Mouse (Mus musculus): Measurements from ENCODE around the gene Rac2.

The Rac2 gene

DNA sequence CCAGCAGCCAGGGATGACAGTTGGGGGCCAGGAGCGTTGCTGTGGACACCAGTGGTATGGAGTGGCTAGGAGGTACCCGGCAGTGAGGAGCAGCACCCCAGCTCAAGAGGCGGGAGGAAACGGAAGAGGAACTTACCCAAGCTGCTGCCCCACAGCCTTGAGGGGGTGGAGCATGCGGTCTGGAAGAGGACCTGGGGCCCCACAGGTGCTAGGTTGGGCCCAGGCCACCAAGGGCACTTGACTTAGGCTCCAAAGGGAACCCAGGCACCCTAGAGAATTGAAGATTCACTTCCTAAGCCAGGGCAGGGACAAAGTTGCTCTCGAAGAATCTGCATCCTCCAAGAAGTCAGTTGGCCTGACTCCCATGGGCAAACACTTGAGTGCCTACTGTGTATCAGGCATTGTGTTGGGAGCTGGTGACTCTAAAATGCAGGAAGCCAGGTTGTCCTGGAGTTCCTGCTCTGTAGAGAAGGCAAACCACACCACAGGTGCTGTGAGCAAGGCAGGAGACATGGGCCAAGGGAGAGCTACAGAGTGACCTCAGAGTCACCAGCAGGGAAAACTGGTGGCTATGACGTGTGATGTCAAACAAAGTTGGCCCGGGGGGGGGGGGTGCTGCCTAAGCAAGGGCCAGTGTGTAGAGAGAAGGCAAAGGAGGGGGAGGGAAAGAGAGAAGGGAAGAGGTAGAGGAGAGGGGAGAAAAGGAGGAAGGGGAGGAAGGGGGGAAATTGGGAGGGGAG lies at the start of gene Rac2:
Gene Rac2, minus strand, starts transcription at position 126 of the 740 bp plus-strand sequence.
- DNase-seq, result no peak

DNA sequence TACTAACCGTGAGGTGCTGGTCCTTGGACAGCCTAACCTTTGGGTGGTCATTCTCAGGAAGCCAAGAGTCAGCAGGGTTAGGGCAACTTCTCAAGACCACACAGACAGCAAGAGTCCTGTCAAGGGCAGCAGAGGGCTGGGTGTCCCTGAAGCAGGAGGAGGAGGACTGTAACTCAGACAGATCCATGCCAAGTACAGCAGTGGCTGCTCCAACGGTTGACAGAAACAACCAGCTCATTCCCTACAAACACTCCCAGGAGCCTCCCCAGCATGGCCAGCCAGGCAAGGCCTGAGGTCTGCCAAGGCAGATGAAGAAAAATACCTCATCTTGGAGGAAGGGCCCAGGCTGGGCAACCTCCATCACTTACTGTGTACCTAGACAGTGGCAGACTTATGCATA lies 44.4 kb upstream of the Rac2 start:
- no peak for DNase-seq

DNA sequence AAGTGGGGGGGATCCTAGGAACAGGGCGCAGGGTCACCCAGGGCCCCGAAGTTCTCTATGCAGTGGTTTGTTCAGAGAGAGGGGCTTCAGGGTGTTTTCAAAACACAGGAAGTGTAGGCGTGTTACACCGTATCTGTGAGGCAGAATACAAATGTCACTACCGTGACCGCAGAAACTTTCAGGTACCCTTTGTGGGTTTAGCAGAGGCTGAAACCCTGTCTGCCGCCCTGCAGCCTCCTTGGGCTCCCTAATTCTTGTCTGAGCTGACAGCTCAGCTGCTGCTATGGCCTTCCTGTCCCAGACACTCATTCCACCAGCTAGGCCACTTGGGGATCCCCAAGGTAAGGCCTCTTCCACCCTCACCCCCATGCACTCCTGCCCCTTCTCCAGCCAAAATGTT lies 42.0 kb upstream of the Rac2 start:
- no peak for DNase-seq

DNA sequence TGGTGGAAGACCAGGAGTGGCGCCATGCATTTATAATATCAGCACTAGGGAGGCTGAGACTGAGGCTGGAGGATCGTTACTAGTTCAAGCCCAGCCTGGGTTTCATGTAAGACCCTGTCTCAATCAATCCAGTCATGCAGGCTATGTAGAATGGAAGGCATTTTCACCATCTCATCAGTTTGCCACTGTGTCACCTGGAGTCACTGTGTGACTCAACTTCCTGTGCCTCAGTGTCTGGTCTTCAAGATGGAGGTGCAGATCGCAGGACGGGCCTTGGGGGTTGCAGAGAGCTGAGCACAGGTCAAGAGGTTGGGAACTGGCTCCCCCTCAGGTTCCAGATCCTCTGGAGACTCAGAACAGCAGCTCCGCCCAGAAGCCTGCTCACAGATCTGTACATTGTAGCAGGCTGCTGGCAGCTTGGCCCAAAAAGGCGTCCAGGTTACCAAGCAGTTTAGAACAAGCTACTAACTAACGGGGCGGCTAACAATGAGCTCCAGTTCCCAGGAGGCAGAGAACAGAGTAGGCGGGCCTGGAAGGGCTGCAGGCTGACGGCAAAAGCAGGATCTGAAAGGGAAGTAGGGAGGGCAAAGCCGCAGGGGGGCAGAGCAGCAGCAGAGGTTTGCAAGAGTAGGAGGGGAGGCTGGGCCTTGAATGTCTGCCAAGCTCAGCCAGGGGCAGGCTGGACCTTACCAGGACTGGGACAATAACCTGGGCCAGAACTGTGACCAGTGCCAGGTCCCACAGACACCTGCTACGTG lies 38.3 kb upstream of the Rac2 start:
- no peak for DNase-seq

DNA sequence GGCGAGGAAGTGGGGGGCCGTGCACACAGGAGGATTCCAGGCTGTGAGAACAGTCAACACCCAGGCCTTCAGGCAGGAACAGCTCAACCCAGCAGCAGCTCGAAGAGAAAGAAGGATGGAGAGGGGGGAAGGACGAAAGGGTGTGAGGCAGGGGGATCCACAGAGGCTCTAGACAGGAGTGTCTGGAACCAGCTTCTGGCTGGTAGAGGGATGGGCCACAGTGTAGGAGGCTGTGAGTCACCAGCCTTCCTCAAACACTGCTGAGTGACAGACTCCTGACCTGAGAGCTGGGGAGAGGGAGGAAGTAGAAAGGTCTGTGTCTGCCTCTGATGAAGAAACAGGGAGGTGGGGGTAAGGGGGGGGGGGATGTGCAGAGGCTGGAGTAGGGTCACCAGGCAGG lies 34.9 kb upstream of the Rac2 start:
- DNase-seq, result no peak

DNA sequence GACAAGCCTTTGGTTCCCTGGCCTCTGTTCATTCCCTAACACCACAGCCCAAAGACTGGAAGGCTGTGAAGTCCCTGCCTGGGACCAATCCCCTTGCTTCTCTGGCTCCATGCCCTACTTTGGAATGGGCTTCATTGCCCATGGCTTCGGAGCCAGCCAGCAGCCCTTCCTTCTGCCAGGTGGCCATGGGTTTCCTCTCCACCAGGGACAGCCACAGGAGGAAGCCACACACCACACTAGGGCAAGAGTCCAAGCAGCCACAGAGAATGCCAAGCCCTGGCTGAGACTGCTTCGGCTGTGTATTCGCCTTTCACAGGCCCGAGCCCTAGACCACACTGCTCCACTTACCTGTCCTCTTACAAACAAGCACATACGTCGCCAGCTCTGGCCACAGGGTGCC lies 33.5 kb upstream of the Rac2 start:
- DNase-seq, result peak; percentile 82

DNA sequence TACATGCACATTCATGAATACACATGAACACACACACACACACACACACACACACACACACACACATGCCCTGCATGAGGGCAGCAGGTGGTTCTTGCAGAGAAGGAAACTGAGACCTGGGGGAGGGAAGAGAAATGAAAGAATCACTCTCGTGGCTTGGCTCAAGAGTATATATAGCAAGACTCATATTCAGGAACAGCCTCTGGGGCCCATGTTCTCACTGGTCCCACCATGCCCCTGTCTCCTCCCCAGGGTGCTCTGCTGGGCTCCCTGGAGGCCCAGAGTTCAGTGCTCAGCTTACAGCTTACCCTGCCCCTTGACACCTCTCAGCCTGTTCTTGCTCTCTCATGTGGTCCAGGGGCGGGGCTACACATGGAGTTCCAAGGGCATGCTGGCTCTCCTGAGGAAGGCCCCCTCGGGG lies 32.8 kb upstream of the Rac2 start:
- no peak for DNase-seq

DNA sequence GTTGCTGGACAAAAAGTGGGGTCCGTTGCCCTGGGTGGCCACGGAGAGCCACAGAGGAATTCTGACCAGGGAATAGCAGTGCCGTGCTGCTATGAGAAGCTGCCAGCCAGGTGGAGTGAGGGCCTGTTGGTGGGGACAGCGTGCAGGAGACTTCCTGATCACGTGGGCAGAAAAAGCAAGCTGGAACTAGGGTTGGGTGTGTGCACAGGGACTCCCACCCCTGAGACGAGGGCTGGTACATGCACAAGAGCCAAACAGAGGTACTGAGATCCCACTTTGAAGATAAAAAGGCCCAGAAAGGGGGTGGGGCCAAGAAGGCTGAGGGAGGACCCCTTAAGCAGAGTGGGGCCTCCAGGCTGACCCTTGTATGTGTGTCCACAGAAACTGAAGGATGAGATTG lies 31.7 kb upstream of the Rac2 start:
- no peak for DNase-seq

DNA sequence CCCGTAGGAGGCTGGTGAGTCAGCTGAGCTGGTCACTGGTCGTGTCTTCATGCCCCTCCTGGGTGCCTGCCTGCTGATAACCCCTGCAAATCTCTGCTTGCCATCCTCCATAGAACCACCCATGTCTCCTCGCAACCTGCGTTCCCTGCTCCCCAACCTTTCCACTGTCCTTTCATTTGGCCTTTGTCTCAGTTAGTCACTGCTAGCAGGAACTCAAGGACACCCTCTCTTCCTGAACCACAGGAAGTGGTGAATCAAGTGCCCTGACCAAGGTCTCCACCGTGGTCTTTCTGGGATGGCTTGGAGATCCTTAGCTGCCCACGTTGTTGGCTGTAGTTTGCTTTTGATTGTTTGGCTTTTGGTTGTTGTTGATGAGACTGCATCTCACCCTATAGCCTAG lies 28.6 kb upstream of the Rac2 start:
- DNase-seq, result no peak

DNA sequence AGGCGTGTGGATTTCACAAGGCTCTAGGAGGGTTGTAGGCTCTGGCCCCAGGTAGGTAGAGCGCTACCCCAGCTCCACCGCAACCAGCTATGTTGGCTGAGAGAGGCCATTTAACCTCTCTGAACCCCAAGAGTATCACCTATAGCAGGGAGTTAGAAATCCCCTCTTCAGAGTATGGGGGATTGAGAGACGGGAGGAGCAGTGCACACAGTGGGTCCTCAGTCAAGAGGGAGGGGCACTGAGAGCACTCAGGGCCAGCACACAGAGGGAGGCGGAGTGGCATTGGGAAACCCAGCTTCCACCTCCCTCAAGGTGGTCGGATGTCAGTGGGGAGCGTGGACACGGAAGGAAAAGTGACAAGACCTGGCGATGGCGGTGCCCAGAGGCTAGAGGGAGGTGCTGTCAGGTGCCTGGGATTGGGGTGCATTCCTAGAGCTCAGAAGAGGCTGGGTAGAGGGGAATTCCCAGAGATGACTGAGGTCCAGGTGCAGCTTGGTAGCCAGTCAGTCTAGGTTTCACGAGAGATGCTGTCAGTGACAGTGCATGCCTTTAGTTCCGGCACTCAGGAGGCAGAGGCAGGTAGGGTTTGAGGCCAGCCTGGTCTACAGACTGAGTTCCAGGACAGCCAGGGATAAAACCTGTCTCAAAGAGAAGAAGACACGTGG lies 27.1 kb upstream of the Rac2 start:
- DNase-seq, result no peak

DNA sequence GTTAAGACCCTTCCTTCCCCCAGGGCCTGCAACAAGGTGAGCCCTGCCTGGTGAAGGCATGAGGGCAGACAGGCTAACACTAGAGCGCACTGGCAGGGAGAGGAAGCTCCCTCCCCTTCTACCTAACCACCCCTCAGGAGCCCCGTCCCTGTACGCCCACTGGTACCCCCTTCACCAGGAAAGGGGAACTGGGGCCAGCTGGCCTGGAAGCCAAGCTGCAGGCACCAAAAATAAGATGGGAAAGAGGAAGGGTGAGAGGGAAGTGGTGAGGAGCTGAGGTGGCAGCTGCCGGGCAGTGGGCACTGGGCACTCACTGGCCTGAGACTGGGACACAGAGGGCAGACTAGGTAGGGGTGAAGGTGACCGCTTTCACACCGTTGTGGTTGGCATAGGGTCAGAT lies 26.5 kb upstream of the Rac2 start:
- DNase-seq, result no peak

DNA sequence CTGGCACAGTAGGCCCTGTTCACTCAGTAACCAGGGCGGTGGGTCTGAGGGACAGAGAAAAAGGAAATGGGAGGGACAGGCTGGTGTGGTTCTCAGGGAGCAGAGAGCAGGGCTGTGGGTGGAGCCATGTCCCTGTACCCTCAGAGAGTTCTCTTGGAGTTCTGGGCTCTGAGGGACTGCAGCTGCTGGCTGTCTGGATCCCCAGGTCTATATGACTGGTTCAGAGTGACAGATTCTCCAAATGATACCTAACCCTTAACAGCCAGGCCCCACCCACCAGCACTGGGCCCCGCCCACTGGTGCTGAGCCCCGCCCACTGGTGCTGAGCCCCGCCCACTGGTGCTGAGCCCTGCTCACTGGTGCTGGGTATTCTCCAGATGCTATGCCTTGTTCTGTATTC lies 25.1 kb upstream of the Rac2 start:
- DNase-seq, result no peak

DNA sequence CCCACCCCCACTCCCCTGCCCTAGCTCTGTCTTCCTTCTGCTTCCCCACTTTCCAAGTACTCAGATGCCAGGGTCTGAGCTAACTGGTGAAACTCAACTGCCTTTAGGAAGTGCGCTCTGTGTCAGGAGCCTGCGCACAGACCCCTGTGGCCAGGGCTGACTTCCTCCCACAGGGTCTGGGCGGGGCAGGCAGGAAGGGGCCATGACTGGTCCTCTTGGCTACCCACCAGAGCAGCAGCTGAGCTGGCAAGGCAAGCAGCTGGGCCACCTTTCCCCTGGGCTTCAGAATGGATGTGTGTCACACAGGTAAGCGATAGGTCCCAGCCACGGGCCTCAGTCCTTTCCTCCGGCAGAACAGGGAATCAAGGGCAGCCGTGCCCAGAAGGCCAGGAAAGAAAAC lies 24.3 kb upstream of the Rac2 start, which contains the start of gene Cyth4:
Gene Cyth4, plus strand, starts transcription at position 134 of the 400 bp plus-strand sequence.
- no peak for DNase-seq

DNA sequence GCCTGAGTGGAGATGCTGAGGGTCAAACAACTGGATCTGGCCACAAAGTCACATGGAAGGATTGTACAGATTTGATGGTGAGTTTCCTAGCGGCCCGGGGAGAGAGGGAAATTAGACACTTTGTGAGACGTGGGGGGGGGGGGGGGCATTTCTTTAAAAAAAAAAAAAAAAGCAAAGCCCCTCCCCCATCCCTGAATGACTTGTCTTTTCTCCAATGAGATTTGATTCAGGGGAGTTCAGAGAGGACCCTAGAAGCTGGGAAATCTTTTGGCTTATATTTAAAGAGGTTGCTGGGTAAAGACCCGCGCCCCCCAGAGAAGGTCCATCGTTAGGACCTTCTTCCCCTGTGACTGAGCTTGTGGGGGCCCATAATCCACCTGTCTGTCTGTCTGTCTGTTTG lies 23.9 kb upstream of the Rac2 start:
- no peak for DNase-seq

DNA sequence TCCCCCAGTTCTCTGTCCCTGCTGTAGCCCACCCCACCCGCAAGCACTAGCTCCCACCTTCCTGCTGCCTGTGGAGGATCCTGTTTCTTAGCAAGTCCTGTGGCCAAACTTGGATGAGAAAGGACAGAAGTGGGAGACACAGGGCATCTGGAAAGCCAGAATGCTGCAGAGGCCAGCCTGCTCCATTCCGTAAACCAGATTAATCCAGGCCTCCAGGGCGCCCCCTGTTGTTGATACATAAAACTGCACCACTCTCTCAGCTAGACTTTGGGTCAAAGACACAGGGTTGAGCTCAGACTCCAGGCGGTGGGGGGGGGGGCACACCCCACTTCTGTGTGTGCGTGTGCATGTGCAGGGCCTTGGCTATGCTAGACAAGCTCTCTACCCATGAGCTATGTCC lies 22.9 kb upstream of the Rac2 start:
- DNase-seq, result no peak

DNA sequence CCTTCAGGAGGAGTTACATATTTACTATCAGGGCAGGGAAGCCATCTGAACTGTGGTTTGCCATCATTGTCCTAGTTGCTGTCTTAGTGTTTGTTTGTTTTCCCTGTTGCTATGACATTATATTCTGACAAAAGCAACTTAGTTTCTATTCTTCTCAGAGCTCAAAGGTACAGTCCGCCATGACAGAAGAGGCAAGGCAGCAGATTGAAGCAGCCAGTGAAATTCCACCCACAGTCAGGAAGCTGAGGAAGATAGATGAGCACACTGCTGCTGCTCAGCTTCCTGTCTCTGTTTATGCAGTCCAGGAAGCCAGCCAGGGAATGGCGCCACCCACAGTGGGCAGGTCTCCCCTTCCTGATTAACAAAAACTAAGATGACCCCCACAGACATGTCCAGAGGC lies 22.2 kb upstream of the Rac2 start:
- no peak for DNase-seq

DNA sequence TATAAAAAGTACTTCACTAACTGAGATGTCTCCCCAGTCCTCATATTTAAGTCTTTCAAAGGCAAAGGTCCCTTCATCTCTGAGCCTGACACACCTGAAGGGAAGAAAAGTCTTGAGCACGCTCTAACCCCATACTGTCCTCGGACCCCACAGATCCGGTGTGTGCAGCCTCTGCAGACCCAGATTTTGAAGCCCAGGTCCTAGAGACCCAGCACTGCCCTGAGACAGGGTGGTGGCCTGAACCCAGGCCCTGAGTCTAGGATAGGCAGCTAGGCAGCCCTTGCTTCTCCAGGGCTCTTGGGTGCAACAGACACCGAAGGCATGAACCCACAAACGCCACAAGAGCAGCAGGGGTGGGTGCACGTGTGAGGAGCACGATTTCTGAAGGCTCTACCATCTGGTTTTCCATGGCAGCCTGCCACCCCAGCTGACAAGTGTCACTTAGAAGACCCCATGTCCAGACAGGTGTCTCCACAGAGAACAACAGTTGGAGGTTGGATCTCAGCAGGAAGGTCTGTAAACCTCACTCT lies 21.4 kb upstream of the Rac2 start:
- DNase-seq, result no peak

DNA sequence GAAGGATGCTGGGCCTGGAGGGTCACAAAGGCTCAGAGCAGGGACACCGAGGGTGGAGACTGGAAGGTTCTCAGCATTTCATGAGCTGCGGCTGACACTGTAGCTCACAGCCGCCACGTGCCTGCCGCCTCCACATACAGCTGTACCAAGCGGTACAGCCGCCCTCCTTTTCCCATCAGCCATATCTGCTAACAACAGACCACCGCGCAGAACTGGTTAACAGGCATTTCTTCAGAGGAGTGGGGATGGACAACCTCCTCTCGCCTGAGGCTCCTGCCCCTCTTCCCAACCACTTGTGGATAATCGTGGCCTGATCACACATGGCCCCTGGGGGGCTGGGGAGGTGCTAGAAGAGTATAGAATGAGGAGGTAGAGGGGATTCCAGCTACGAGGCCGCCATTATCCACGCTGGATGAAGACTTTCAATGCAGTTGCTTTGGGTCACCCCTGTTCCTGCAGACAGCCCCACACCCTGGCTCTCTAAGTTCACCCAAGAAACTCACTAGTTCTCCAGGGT lies 19.9 kb upstream of the Rac2 start:
- DNase-seq, result no peak

DNA sequence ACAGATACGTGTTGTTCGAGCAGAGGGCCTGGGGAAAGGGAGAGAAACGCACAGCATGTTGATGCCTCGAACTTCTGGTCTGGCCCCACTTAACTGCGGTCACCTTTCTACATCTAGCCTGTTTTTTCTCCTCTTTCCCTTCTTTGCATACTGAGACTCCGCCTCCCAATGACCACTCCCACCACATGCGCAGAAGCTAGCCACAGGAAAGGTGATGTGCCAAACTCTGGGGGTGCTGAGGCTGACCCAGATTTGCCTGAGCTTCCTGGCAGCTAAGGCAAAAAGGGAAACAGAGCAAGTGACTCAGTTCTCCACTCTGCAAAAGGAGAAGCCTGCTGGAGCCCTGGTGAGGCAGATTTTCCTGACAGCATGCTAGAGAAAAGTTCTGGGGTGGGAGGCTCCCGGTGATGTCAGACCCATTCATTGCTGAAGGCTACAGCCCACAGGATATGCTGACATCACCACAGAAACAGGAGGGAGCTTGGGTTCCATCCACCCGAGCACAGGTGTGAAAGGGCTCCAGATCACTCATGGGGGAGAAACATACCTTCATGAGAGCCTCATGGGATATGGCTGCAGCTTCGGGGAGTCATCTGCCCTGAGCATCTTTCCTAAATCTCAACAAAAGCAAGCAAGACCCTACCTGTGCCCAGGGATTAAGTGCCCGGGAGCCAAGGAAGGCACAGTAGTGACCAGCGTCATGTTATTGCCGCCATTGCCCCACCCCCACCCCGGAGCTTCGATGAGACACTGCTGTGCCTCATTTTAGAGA lies 19.3 kb upstream of the Rac2 start:
- DNase-seq, result no peak

DNA sequence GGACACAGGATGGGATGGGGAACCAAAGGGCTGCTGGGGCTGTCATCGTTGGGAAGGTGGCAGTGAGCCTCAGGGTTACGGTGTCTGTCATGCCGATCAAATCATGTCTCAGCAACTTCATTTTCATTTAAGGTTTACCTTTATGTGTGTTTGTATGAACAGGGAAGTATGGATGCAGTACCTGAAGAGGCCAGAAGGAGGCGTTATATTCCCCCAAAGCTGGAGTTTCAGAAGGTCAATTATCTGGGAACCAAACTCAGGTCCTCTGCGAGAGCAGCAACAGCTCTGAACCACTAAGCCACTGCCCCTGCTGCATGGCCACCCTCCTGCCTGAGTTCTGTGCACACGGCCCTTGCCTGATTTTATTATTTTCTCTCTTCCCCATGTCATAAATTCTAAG lies 18.2 kb upstream of the Rac2 start:
- DNase-seq, result no peak

DNA sequence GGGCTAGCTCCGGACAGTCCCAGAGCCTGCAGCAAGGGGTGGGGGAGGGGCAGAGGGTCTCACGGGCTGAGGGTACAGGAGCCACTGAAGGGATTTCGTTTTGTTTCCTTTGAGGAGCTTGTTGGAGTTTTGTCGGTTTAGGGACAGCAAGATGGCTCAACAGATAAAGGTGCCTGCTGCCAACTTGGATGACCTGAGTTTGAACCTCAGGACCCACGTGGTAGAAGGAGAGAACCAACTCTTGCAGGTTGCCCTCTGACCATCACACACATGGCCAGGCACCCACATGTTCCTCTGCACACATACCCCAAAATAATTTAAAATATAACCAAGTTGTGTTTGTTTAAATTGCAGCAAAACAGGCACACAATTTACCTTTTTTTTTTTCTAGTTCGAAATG lies 17.4 kb upstream of the Rac2 start:
- DNase-seq, result no peak

DNA sequence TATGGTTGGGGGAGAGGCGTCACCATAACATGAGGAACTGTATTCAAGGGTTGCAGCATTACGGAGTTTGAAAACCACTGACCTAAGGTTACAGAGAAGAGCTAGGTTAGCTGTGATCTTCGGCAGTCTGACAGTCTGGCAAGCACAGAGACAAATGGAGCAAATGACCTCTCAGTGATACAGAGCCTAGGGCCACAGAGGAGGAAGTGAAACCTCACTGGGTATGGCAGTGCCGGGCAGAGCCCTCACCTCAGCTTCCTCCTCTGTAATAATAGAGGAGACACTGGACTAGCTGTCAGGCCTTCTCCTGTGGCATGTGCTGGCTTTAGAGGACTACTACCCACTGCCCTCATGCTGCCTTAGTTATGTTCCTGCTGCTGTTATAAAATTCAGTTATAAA lies 16.3 kb upstream of the Rac2 start:
- no peak for DNase-seq

DNA sequence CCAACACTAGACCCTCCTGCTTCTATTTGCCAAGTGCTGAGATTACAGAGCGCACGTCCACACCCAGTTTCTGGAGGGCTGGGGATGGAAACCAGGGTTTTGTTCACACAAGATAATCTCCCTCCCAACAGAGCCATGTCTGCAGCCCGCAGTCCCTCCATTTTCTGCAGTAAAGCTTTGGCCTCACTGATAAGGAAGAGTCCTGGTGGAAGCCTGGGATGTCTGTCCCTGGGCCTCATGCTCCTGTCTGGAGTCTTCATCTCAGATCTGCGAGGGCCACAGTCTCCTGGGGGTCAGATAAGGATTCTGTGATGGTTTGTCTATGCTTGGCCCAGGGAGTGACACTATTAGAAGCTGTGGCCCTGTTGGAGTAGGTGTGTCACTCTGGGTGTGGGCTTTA lies 15.5 kb upstream of the Rac2 start:
- no peak for DNase-seq

All from cerebellum, adult 8-10 months (tissue).